Mouse (Mus musculus) MEL (cell line): ENCODE measurements around the gene Reln. TPM values are rescaled to one million over a fixed set of nuclear protein-coding genes. Genes with fewer than 3 reads are reported as not detected.

Experiments
- DNase-seq: peaks from one replicate; pipeline ENCODE4 v3.0.0; 2011; ENCODE audit warnings: low read depth, low spot score
- H3K27ac ChIP-seq: 2 replicates; pipeline ENCODE4 v1.5.1; 2012; ENCODE audit warnings: low read depth, mild to moderate bottlenecking, control low read depth, low read length, moderate library complexity; ENCODE audit not compliant: control insufficient read depth
- H3K27me3 ChIP-seq, 2 experiments: fragments of 150-350 bp in 1 of 2; sonication (generic) in 1 of 2; 2 replicates each; pipeline ENCODE4 v1.6.1; 2012; ENCODE audit warnings: low read length in 2 of 2, mild to moderate bottlenecking in 2 of 2, improper control_type of control experiment in 1 of 2, moderate library complexity in 1 of 2; ENCODE audit not compliant: insufficient read depth in 2 of 2, control insufficient read depth in 1 of 2
- H3K36me3 ChIP-seq, 2 experiments: 2 replicates each; pipeline ENCODE4 v1.6.1; 2012 to 2014; ENCODE audit warnings: low read length in 2 of 2, improper control_type of control experiment in 1 of 2, inconsistent platforms in 1 of 2, mild to moderate bottlenecking in 1 of 2; ENCODE audit not compliant: insufficient read depth in 2 of 2, control insufficient read depth in 1 of 2
- H3K4me1 ChIP-seq, 2 experiments: fragments of 150-350 bp in 1 of 2; sonication (generic) in 1 of 2; 2 replicates each; pipeline ENCODE4 v1.6.1; 2012; ENCODE audit warnings: low read length in 2 of 2, improper control_type of control experiment in 1 of 2, mild to moderate bottlenecking in 1 of 2; ENCODE audit not compliant: insufficient read depth in 2 of 2, control insufficient read depth in 1 of 2
- H3K4me3 ChIP-seq, 2 experiments: fragments of 150-350 bp in 1 of 2; sonication (generic) in 1 of 2; 2 replicates each; pipeline ENCODE4 v1.5.1; 2012; ENCODE audit warnings: low read depth in 2 of 2, low read length in 2 of 2, mild to moderate bottlenecking in 2 of 2, moderate library complexity in 2 of 2, control low read depth in 1 of 2, improper control_type of control experiment in 1 of 2; ENCODE audit not compliant: control insufficient read depth in 1 of 2, insufficient read depth in 1 of 2
- H3K79me2 ChIP-seq: 2 replicates; pipeline ENCODE4 v1.6.1; 2012; ENCODE audit warnings: mild to moderate bottlenecking, low read length, moderate library complexity; ENCODE audit not compliant: control insufficient read depth, poor library complexity, insufficient read depth
- H3K9ac ChIP-seq: 2 replicates; pipeline ENCODE4 v1.6.1; 2012; ENCODE audit warnings: low read depth, mild to moderate bottlenecking, control low read depth, low read length, moderate library complexity; ENCODE audit not compliant: control insufficient read depth, poor library complexity, severe bottlenecking
- H3K9me3 ChIP-seq: fragments of 150-350 bp; sonication (generic); replicated peaks from 2 replicates; pipeline ENCODE4 v1.6.1; 2012; ENCODE audit warnings: mild to moderate bottlenecking, low read length, improper control_type of control experiment, moderate library complexity; ENCODE audit not compliant: insufficient read depth
- CHD1 ChIP-seq: IDR thresholded peaks from 2 replicates; pipeline ENCODE4 v1.6.1; 2012; ENCODE audit warnings: low read depth, mild to moderate bottlenecking, inconsistent platforms, low read length, improper control_type of control experiment
- CHD2 ChIP-seq: IDR thresholded peaks from 2 replicates; pipeline ENCODE4 v1.6.1; 2011; ENCODE audit warnings: low read length, improper control_type of control experiment
- EP300 ChIP-seq, 2 experiments: IDR thresholded peaks; 2 replicates each; pipeline ENCODE4 v1.6.1; 2011; ENCODE audit warnings: improper control_type of control experiment in 2 of 2, low read length in 2 of 2, low read depth in 1 of 2, mild to moderate bottlenecking in 1 of 2
- ETS1 ChIP-seq: IDR thresholded peaks from 2 replicates; pipeline ENCODE4 v1.6.1; 2012; ENCODE audit warnings: low read depth, mild to moderate bottlenecking, inconsistent platforms, low read length, improper control_type of control experiment, moderate library complexity
- HCFC1 ChIP-seq: IDR thresholded peaks from 2 replicates; pipeline ENCODE4 v1.6.1; 2012; ENCODE audit warnings: low read depth, mild to moderate bottlenecking, inconsistent platforms, low read length, improper control_type of control experiment, moderate library complexity
- JUND ChIP-seq: IDR thresholded peaks from 2 replicates; pipeline ENCODE4 v1.6.1; 2011; ENCODE audit warnings: low read depth, mild to moderate bottlenecking, improper control_type of control experiment, low read length
- KAT2A ChIP-seq: conservative IDR thresholded peaks from 2 replicates; pipeline ENCODE4 v1.6.1; 2012; ENCODE audit warnings: low read depth, low read length, improper control_type of control experiment, inconsistent platforms
- MAFK ChIP-seq: IDR thresholded peaks from 2 replicates; pipeline ENCODE4 v1.6.1; 2011; ENCODE audit warnings: low read depth, mild to moderate bottlenecking, low read length, improper control_type of control experiment, borderline replicate concordance
- MAX ChIP-seq: IDR thresholded peaks from 2 replicates; pipeline ENCODE4 v1.6.1; 2011; ENCODE audit warnings: low read length, improper control_type of control experiment
- MAZ ChIP-seq: IDR thresholded peaks from 2 replicates; pipeline ENCODE4 v1.6.1; 2012; ENCODE audit warnings: low read depth, mild to moderate bottlenecking, inconsistent platforms, low read length, improper control_type of control experiment
- MEF2A ChIP-seq: IDR thresholded peaks from 2 replicates; pipeline ENCODE4 v1.6.1; 2014; ENCODE audit warnings: low read depth, mild to moderate bottlenecking, inconsistent platforms, low read length, improper control_type of control experiment; ENCODE audit not compliant: poor library complexity, insufficient replicate concordance, severe bottlenecking; ENCODE audit errors: extremely low read depth
- MXI1 ChIP-seq: IDR thresholded peaks from 2 replicates; pipeline ENCODE4 v1.6.1; 2011; ENCODE audit warnings: mild to moderate bottlenecking, low read depth, low read length, improper control_type of control experiment
- MYB ChIP-seq: IDR thresholded peaks from 2 replicates; pipeline ENCODE4 v1.6.1; 2011; ENCODE audit warnings: mild to moderate bottlenecking, low read depth, low read length, improper control_type of control experiment
- MYC ChIP-seq: IDR thresholded peaks from 2 replicates; pipeline ENCODE4 v1.6.1; 2011; ENCODE audit warnings: low read depth, mild to moderate bottlenecking, low read length, improper control_type of control experiment, moderate library complexity
- NELFE ChIP-seq: IDR thresholded peaks from 2 replicates; pipeline ENCODE4 v1.6.1; 2011; ENCODE audit warnings: low read depth, low read length, improper control_type of control experiment
- POLR2A ChIP-seq, 2 experiments: IDR thresholded peaks; 2 replicates each; pipeline ENCODE4 v1.6.1; 2011 to 2012; ENCODE audit warnings: low read length in 2 of 2, mild to moderate bottlenecking in 2 of 2, control low read depth in 1 of 2, improper control_type of control experiment in 1 of 2, low read depth in 1 of 2, moderate library complexity in 1 of 2; ENCODE audit not compliant: control insufficient read depth in 1 of 2, insufficient read depth in 1 of 2, poor library complexity in 1 of 2
- POLR2AphosphoS2 ChIP-seq: IDR thresholded peaks from 2 replicates; pipeline ENCODE4 v1.6.1; 2011; ENCODE audit warnings: low read length, improper control_type of control experiment
- POLR2AphosphoS5 ChIP-seq: IDR thresholded peaks from 2 replicates; pipeline ENCODE4 v1.6.1; 2012; ENCODE audit warnings: low read depth, borderline replicate concordance, mild to moderate bottlenecking, inconsistent platforms, low read length, moderate library complexity, mixed read lengths
- TAL1 ChIP-seq: IDR thresholded peaks from 2 replicates; pipeline ENCODE4 v1.6.1; 2012; ENCODE audit warnings: mild to moderate bottlenecking, inconsistent platforms, low read length, moderate library complexity, mixed read lengths
- TBP ChIP-seq: IDR thresholded peaks from 2 replicates; pipeline ENCODE4 v1.8.0; 2011; ENCODE audit warnings: low read depth, low read length, improper control_type of control experiment
- TCF12 ChIP-seq: IDR thresholded peaks from 2 replicates; pipeline ENCODE4 v1.6.1; 2014; ENCODE audit warnings: low read depth, mild to moderate bottlenecking, inconsistent platforms, low read length, improper control_type of control experiment, moderate library complexity
- UBTF ChIP-seq: IDR thresholded peaks from 2 replicates; pipeline ENCODE4 v1.6.1; 2012; ENCODE audit warnings: low read depth, mild to moderate bottlenecking, inconsistent platforms, low read length, improper control_type of control experiment, moderate library complexity, borderline replicate concordance; ENCODE audit not compliant: insufficient read depth
- USF1 ChIP-seq: IDR thresholded peaks from 2 replicates; pipeline ENCODE4 v1.6.1; 2014; ENCODE audit warnings: low read depth, mild to moderate bottlenecking, inconsistent platforms, low read length, improper control_type of control experiment, moderate library complexity
- USF2 ChIP-seq, 2 experiments: IDR thresholded peaks; 2 replicates each; pipeline ENCODE4 v1.6.1; 2011 to 2012; ENCODE audit warnings: improper control_type of control experiment in 2 of 2, low read length in 2 of 2, borderline replicate concordance in 1 of 2, inconsistent platforms in 1 of 2, low read depth in 1 of 2, mild to moderate bottlenecking in 1 of 2; ENCODE audit not compliant: insufficient read depth in 1 of 2
- ZKSCAN1 ChIP-seq: IDR thresholded peaks from 2 replicates; pipeline ENCODE4 v1.6.1; 2012; ENCODE audit warnings: low read depth, mild to moderate bottlenecking, inconsistent platforms, low read length, improper control_type of control experiment, moderate library complexity
- ZMIZ1 ChIP-seq: IDR thresholded peaks from 2 replicates; pipeline ENCODE4 v1.6.1; 2012; ENCODE audit warnings: low read depth, mild to moderate bottlenecking, inconsistent platforms, low read length, improper control_type of control experiment, moderate library complexity
- ZNF384 ChIP-seq: IDR thresholded peaks from 2 replicates; pipeline ENCODE4 v1.6.1; 2012; ENCODE audit warnings: low read depth, mild to moderate bottlenecking, inconsistent platforms, low read length, improper control_type of control experiment
- polyA plus RNA-seq, 2 experiments: library from polyadenylated mRNA; stranded (reverse) in 1 of 2; unstranded in 1 of 2; fragments of >175 nt in 1 of 2; fragments of >200 nt in 1 of 2; gene quantifications; 2 replicates each; pipeline versions ENCODE4 v1.2.1 to v1.2.4; 2012; ENCODE audit warnings: low replicate concordance in 2 of 2, low read depth in 1 of 2; ENCODE audit not compliant: insufficient read length in 2 of 2, insufficient read depth in 1 of 2, missing spikeins in 1 of 2
- total RNA-seq: library from RNA; depleted of rRNA; stranded (reverse); fragments of 300-350 nt; gene quantifications from 2 replicates; pipeline ENCODE4 v1.2.3, GENCODE M21; 2012

Gene Reln
- total and polyA plus RNA-seq, 3 experiments, result not detected

- Histone ChIP-seq H3K27me3 (no peaks in the 10 kb centered on the region), H3K36me3 (no peaks in the 10 kb centered on the region), H3K9me3 (no peaks in the 10 kb centered on the region), H3K4me3 (no peak overlapping the region), H3K4me1 (no peaks in the 10 kb centered on the region), H3K9ac (no peak overlapping the region), H3K79me2 (no peaks in the 10 kb centered on the region), H3K27ac (no peak overlapping the region)
- TF ChIP-seq TCF12 (no peak), POLR2AphosphoS2 (no peak), USF2 (IDR thresholded peaks at IDR 0.05; ENCODE audit: borderline replicate concordance in 1 of 2, insufficient read depth in 1 of 2, low read depth in 1 of 2, low read length in 2 of 2) (no peak), CHD1 (no peak), KAT2A (no peak), TBP (no peak), CHD2 (no peak), HCFC1 (no peak), NELFE (no peak), MEF2A (no peak)
- no peak for DNase-seq
Measured at GRCm38 (mm10) chr5:22245056-22245455, 99.4 kb downstream of the Reln start.

GRCm38 (mm10) chr5:22243538-22243937 lies 101.0 kb downstream of the Reln start:
- Histone ChIP-seq H3K4me1 (no peaks in the 10 kb centered on the region), H3K79me2 (no peaks in the 10 kb centered on the region), H3K36me3 (no peaks in the 10 kb centered on the region), H3K27me3 (no peaks in the 10 kb centered on the region), H3K4me3 (no peak overlapping the region), H3K9me3 (no peaks in the 10 kb centered on the region), H3K27ac (no peak overlapping the region), H3K9ac (no peak overlapping the region)
- DNase-seq, result no peak
- TF ChIP-seq MYC, result no peak
- no peak for TF ChIP-seq NELFE
- no peak for TF ChIP-seq JUND
- no peak for TF ChIP-seq HCFC1
- no peak for TF ChIP-seq POLR2AphosphoS5

DNA sequence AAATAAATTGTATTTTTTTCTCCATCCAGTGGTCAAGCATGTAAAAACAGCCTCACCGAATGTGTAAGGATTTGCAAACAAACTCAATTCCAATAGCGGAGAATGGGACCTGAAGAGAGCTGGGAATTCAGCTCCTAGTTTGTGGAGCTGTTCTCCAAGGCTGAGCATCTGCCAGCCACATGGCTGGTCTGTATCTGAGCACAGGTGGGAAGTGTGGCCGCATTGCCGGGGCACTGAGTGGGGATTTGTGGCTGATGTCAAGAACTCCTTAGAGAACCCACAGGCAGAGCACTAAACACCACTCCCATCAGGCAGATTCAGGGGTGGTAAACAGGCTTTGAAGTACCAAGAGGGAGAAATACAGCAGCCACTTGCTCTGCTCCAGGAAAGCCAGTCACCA lies 102.9 kb downstream of the Reln start:
- Histone ChIP-seq H3K27ac (no peak overlapping the region), H3K4me3 (no peak overlapping the region)
- TF ChIP-seq MXI1 (no peak), TAL1 (no peak), ZNF384 (no peak), MAZ (no peak), ETS1 (no peak), UBTF (no peak), USF1 (no peak), ZKSCAN1 (no peak), MAX (no peak), TBP (no peak), MYB (no peak), EP300 (IDR thresholded peaks at IDR 0.05; ENCODE audit: low read depth in 1 of 2, low read length in 2 of 2) (no peak), POLR2A (IDR thresholded peaks at IDR 0.05; ENCODE audit: control insufficient read depth in 1 of 2, insufficient read depth in 1 of 2, low read depth in 1 of 2, low read length in 2 of 2, poor library complexity in 1 of 2) (no peak), MAFK (no peak), ZMIZ1 (no peak), NELFE (no peak), USF2 (IDR thresholded peaks at IDR 0.05; ENCODE audit: borderline replicate concordance in 1 of 2, insufficient read depth in 1 of 2, low read depth in 1 of 2, low read length in 2 of 2) (no peak), CHD2 (no peak)

More for the DNA sequence above, 102.9 kb downstream of the Reln start:
- no peaks in the 10 kb centered on the region for H3K4me1 ChIP-seq
- no peak for DNase-seq
- no peaks in the 10 kb centered on the region for H3K79me2 ChIP-seq
- no peaks in the 10 kb centered on the region for H3K27me3 ChIP-seq
- no peak overlapping the region for H3K9ac ChIP-seq
- no peaks in the 10 kb centered on the region for H3K9me3 ChIP-seq
- H3K36me3 ChIP-seq, result no peaks in the 10 kb centered on the region
